Mouse (Mus musculus): ENCODE measurements around the gene Alpk3. TPM values are rescaled to one million over a fixed set of nuclear protein-coding genes. Genes with fewer than 3 reads are reported as not detected.

Gene Alpk3
- polyA plus RNA-seq, 1 experiment from 2014 or later: 0.06 TPM

DNA sequence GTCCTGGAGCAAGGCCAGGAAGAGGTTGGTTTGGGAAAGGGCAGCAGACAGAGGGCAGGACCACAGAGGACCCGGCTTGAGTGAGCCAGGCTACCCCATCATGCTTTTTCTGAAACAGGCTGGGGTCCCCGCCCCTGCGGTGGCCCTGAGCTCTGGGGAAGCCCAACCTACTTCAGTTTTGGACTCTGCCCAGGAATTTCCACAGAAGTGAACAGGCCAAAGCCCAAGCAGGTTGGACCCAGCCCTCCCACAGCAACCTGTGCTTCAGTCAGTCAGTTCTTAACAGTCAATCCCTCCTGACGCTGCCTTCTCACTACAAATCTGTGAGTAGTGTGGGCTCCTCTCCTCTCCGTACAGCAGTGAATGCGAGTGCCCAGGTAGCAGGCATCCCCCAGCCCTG lies 57.2 kb downstream of the Alpk3 start, which contains the start of gene Slc28a1:
Gene Slc28a1, plus strand, starts transcription at position 245 of the 400 bp plus-strand sequence.
- WGBS: 74% methylated on average over 6 of the region's 6 CpGs
- no peaks in the 10 kb centered on the region for H3K9me3 ChIP-seq (ENCODE audit: control insufficient read depth, low read length)
- no peak within 1 kb of the TSS for H3K9ac ChIP-seq (replicated peaks; ENCODE audit: low read depth, low read length)
- ATAC-seq: no peak
- H3K4me2 ChIP-seq (ENCODE audit: low read length): no peak within 1 kb of the TSS
- no peaks in the 10 kb centered on the region for H3K27me3 ChIP-seq (replicated peaks; ENCODE audit: control insufficient read depth, insufficient read depth, low read length)
- no peak within 1 kb of the TSS for H3K27ac ChIP-seq (ENCODE audit: low read length)
- no peaks in the 10 kb centered on the region for H3K4me1 ChIP-seq (replicated peaks; ENCODE audit: control insufficient read depth, insufficient read depth, low read length)
- H3K36me3 ChIP-seq (ENCODE audit: control insufficient read depth, insufficient read depth): no peaks in the 10 kb centered on the region
- no peak within 1 kb of the TSS for H3K4me3 ChIP-seq (replicated peaks; ENCODE audit: low read length)

DNA sequence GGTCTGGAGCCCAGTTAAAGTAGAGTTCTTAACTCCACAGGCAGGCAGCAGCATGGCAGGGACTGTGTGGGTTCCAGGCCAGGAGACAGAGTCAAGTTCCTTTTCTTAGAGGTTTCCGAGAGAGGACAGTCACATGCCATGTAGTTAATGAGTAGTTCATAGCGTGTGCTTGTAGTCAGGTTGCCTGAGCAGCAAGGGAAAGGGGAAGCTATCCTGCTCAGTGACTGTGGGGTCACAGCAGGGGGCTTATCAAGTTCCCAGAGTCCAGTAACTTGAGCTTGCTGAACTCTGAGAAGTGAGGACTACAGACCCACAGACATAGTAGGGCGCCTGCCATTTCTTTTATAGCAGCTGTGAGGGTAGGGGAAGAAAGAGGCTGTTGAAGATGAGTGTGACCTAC lies 63.7 kb downstream of the Alpk3 start:
- Histone ChIP-seq H3K27ac (ENCODE audit: low read length) (no peak overlapping the region), H3K4me2 (ENCODE audit: low read length) (no peak overlapping the region), H3K4me1 (replicated peaks; ENCODE audit: control insufficient read depth, insufficient read depth, low read length) (no peaks in the 10 kb centered on the region), H3K4me3 (replicated peaks; ENCODE audit: low read length) (no peak overlapping the region), H3K9me3 (ENCODE audit: control insufficient read depth, low read length) (no peaks in the 10 kb centered on the region), H3K27me3 (replicated peaks; ENCODE audit: control insufficient read depth, insufficient read depth, low read length) (no peaks in the 10 kb centered on the region), H3K36me3 (ENCODE audit: control insufficient read depth, insufficient read depth) (no peaks in the 10 kb centered on the region), H3K9ac (replicated peaks; ENCODE audit: low read depth, low read length) (no peak overlapping the region)
- no peak for ATAC-seq
- 72% methylated on average over 3 of the region's 3 CpGs for WGBS

DNA sequence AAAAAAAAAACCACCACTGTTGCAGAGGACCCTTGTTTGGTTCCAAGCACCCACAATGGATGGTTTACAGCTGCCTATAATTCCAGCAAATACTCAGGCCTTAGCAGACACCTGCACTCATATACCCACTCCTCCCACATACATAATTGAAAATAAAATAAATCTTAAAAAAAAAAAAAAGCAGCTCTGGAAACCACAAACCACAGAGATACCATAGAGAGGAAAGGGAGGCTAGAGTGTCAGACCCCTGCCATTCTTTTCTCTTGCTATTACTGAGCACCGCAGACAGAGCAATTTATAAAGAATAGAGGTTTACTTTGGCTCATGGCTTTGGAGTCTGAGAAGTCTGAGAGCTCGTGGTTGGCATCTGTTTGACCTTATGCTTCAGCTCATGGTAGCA lies 65.4 kb downstream of the Alpk3 start:
- no peak overlapping the region for H3K4me2 ChIP-seq (ENCODE audit: low read length)
- H3K36me3 ChIP-seq (ENCODE audit: control insufficient read depth, insufficient read depth): no peaks in the 10 kb centered on the region
- ATAC-seq: no peak
- no peak overlapping the region for H3K9ac ChIP-seq (replicated peaks; ENCODE audit: low read depth, low read length)
- no peaks in the 10 kb centered on the region for H3K4me1 ChIP-seq (replicated peaks; ENCODE audit: control insufficient read depth, insufficient read depth, low read length)
- WGBS: 80% methylated on average over 2 of the region's 2 CpGs
- no peak overlapping the region for H3K27ac ChIP-seq (ENCODE audit: low read length)
- H3K9me3 ChIP-seq (ENCODE audit: control insufficient read depth, low read length): no peaks in the 10 kb centered on the region
- H3K4me3 ChIP-seq (replicated peaks; ENCODE audit: low read length): no peak overlapping the region
- H3K27me3 ChIP-seq (replicated peaks; ENCODE audit: control insufficient read depth, insufficient read depth, low read length): no peaks in the 10 kb centered on the region

DNA sequence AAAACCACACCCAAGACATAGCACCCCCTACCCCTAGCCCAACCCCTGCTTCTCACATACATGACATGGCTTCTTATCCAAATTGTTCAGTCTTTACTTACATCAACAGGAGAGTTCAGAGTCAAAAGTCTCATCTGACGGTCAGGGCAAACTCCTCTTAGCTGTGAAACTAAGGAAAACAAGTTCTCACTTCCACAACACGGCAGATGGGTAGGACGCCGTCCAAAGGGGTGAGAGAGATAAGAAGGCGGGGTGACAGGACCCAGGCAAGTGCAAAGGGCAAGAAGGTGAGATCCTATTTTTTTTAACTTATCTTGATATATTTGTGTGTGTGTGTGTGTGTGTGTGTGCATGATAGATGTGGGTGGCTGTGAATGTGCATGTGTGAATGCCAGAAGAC lies 66.2 kb downstream of the Alpk3 start:
- Histone ChIP-seq H3K4me2 (ENCODE audit: low read length) (no peak overlapping the region), H3K9ac (replicated peaks; ENCODE audit: low read depth, low read length) (no peak overlapping the region), H3K27me3 (replicated peaks; ENCODE audit: control insufficient read depth, insufficient read depth, low read length) (no peaks in the 10 kb centered on the region), H3K36me3 (ENCODE audit: control insufficient read depth, insufficient read depth) (no peaks in the 10 kb centered on the region), H3K4me1 (replicated peaks; ENCODE audit: control insufficient read depth, insufficient read depth, low read length) (no peaks in the 10 kb centered on the region), H3K4me3 (replicated peaks; ENCODE audit: low read length) (no peak overlapping the region), H3K9me3 (ENCODE audit: control insufficient read depth, low read length) (no peaks in the 10 kb centered on the region), H3K27ac (ENCODE audit: low read length) (no peak overlapping the region)
- 91% methylated on average over 5 of the region's 5 CpGs for WGBS
- no peak for ATAC-seq

DNA sequence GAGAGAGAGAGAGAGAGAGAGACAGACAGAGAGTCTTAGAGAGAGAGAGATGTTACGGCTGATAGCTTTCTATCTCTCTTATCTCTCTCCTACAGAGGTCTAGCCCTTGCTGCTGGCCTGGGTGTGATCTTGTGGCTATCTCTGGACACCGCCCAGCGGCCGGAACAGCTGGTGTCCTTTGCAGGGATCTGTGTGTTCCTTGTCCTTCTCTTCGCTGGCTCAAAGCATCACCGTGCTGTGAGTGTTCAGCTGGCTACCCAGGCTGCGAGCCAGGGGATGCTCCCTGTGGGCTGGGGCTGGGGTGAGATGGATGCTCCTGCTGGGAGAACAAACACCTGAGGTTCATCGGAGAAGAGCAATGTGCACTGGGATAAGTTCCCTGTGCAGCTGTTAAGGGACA lies 67.4 kb downstream of the Alpk3 start:
- Histone ChIP-seq H3K9me3 (ENCODE audit: control insufficient read depth, low read length) (no peaks in the 10 kb centered on the region), H3K4me1 (replicated peaks; ENCODE audit: control insufficient read depth, insufficient read depth, low read length) (no peaks in the 10 kb centered on the region), H3K4me2 (ENCODE audit: low read length) (no peak overlapping the region), H3K36me3 (ENCODE audit: control insufficient read depth, insufficient read depth) (no peaks in the 10 kb centered on the region), H3K4me3 (replicated peaks; ENCODE audit: low read length) (no peak overlapping the region), H3K27ac (ENCODE audit: low read length) (no peak overlapping the region), H3K9ac (replicated peaks; ENCODE audit: low read depth, low read length) (no peak overlapping the region), H3K27me3 (replicated peaks; ENCODE audit: control insufficient read depth, insufficient read depth, low read length) (no peaks in the 10 kb centered on the region)
- ATAC-seq: no peak
- WGBS: 85% methylated on average over 8 of the region's 8 CpGs

DNA sequence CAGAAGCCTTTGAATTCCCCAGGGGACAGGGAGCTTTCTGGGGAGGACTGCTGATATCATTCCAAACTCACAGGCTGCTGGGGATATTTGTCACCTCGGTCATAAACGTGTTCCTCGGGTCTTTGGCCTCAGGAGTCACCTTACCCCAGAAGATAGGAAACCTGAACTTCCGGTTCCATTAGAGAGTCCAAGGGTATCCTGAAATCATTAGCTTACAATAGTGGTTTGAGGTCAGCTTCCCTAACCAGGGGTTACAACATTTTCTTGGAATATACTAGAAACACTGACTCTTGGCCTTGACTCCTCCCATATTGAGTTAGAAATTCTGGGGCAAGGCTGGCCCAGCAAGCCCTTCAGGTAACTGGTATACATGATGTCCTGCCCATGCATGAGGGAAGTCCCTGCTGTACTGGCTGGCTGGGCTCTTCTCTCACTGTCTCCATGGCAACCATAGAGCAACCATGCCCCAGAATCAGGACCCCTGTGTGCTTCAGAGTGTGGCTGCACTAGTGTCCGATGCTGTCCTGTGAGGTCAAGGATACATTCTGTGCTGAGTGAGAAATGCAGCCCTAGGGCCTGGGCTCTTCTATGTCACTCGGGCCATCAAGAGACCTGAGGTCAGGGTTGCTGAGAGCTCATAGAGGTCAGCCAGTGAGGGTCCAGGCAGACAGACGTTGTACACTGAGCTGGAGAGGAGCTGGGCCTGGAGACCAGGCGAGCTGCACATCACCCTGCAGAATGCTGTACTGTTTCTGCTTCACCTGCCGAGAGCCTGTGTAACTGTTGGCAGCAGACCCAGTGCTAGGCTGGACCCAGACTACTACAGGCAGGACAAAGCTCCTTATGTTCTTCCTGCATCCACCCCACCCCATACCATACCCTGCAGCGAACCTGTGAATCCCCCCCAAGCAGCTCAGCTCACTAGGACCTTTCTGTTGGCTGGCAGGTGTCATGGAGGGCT lies 68.1 kb downstream of the Alpk3 start:
- no peak overlapping the region for H3K27ac ChIP-seq (ENCODE audit: low read length)
- H3K9me3 ChIP-seq (ENCODE audit: control insufficient read depth, low read length): no peaks in the 10 kb centered on the region
- no peak overlapping the region for H3K9ac ChIP-seq (replicated peaks; ENCODE audit: low read depth, low read length)
- no peaks in the 10 kb centered on the region for H3K36me3 ChIP-seq (ENCODE audit: control insufficient read depth, insufficient read depth)
- H3K4me1 ChIP-seq (replicated peaks; ENCODE audit: control insufficient read depth, insufficient read depth, low read length): no peaks in the 10 kb centered on the region
- no peaks in the 10 kb centered on the region for H3K27me3 ChIP-seq (replicated peaks; ENCODE audit: control insufficient read depth, insufficient read depth, low read length)
- no peak overlapping the region for H3K4me3 ChIP-seq (replicated peaks; ENCODE audit: low read length)
- no peak overlapping the region for H3K4me2 ChIP-seq (ENCODE audit: low read length)
- WGBS: 76% methylated on average over 10 of the region's 10 CpGs
- ATAC-seq: peak; percentile 49; the same call in 1 of the 2 replicates

DNA sequence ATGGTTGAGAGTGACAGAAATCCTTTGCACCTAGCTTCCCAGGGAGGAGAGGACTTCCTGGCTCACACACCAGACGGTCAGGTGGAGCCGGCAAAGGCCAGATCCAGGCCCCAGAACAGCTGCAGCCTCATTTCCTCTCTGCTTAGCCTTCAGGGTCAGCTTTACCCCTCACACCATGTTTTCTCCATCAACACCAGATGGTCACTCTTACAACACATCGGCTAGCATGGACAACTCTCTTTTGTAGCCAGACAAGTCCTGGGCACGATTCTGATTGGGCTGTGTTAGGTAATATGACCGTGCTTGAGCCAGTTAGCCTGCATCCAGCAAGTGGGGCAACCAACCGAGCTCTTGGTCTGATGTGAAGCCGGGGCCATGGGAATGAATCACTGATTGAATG lies 74.5 kb downstream of the Alpk3 start:
- no peak overlapping the region for H3K4me3 ChIP-seq (replicated peaks; ENCODE audit: low read length)
- no peaks in the 10 kb centered on the region for H3K4me1 ChIP-seq (replicated peaks; ENCODE audit: control insufficient read depth, insufficient read depth, low read length)
- no peaks in the 10 kb centered on the region for H3K9me3 ChIP-seq (ENCODE audit: control insufficient read depth, low read length)
- no peak overlapping the region for H3K9ac ChIP-seq (replicated peaks; ENCODE audit: low read depth, low read length)
- no peaks in the 10 kb centered on the region for H3K27me3 ChIP-seq (replicated peaks; ENCODE audit: control insufficient read depth, insufficient read depth, low read length)
- H3K36me3 ChIP-seq (ENCODE audit: control insufficient read depth, insufficient read depth): no peaks in the 10 kb centered on the region
- H3K27ac ChIP-seq (ENCODE audit: low read length): no peak overlapping the region
- no peak for ATAC-seq
- 79% methylated on average over 7 of the region's 7 CpGs for WGBS
- H3K4me2 ChIP-seq (ENCODE audit: low read length): no peak overlapping the region

DNA sequence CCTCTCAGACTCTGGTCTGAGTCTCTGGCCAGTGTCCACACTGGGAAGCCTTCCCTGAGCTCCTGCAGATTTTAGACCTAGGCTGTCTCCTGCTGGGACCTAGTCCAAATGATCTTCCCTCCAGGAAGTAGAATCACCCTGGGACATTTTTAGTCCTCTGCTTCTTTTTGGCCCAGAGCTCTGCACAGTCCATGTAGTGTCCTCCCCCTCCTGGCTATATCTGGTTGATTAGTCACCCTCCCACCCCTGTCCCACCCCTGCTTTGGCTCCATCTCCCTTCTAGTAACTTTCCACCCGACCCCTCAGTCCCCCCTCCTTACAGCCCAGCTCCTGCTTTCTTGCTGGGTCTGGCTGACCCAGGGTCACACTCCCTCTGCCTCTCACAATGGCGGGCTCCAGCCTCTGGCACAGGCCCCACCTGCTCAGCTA lies 75.5 kb downstream of the Alpk3 start:
- no peak overlapping the region for H3K4me2 ChIP-seq (ENCODE audit: low read length)
- H3K9me3 ChIP-seq (ENCODE audit: control insufficient read depth, low read length): no peaks in the 10 kb centered on the region
- no peak overlapping the region for H3K27ac ChIP-seq (ENCODE audit: low read length)
- H3K36me3 ChIP-seq (ENCODE audit: control insufficient read depth, insufficient read depth): no peaks in the 10 kb centered on the region
- 29% methylated on average over 2 of the region's 2 CpGs for WGBS
- H3K4me1 ChIP-seq (replicated peaks; ENCODE audit: control insufficient read depth, insufficient read depth, low read length): no peaks in the 10 kb centered on the region
- no peak for ATAC-seq
- H3K4me3 ChIP-seq (replicated peaks; ENCODE audit: low read length): no peak overlapping the region
- no peaks in the 10 kb centered on the region for H3K27me3 ChIP-seq (replicated peaks; ENCODE audit: control insufficient read depth, insufficient read depth, low read length)
- H3K9ac ChIP-seq (replicated peaks; ENCODE audit: low read depth, low read length): no peak overlapping the region

DNA sequence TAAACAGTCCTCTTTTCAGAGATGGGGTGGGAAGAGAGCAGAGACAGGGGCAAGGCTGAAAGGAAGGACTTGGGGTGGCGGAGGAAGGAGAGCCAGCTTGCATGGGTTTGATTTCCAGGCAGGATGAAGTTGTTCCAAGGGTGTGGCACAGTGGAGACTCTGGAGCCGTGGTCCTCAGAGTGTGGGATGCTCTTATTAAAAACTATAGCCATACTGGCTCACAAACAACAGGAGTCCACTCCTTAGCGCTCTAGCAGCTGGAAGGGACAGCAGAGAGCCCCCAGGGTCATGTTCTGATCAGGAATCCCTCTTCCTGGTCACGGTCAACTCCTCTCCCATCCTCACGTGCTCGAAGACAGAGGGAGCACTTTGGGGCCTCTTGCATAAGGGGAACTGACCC lies 76.0 kb downstream of the Alpk3 start:
- 72% methylated on average over 6 of the region's 6 CpGs for WGBS
- no peaks in the 10 kb centered on the region for H3K36me3 ChIP-seq (ENCODE audit: control insufficient read depth, insufficient read depth)
- no peak overlapping the region for H3K4me2 ChIP-seq (ENCODE audit: low read length)
- no peak overlapping the region for H3K4me3 ChIP-seq (replicated peaks; ENCODE audit: low read length)
- H3K27me3 ChIP-seq (replicated peaks; ENCODE audit: control insufficient read depth, insufficient read depth, low read length): no peaks in the 10 kb centered on the region
- H3K9ac ChIP-seq (replicated peaks; ENCODE audit: low read depth, low read length): no peak overlapping the region
- H3K9me3 ChIP-seq (ENCODE audit: control insufficient read depth, low read length): no peaks in the 10 kb centered on the region
- H3K27ac ChIP-seq (ENCODE audit: low read length): no peak overlapping the region
- ATAC-seq: no peak
- no peaks in the 10 kb centered on the region for H3K4me1 ChIP-seq (replicated peaks; ENCODE audit: control insufficient read depth, insufficient read depth, low read length)

Data from forebrain, embryonic 16.5 days (tissue).